Mouse (Mus musculus) kidney, adult 2 months (tissue): ENCODE data around the gene Slc22a23. TPM values are rescaled to one million over a fixed set of nuclear protein-coding genes. Genes with fewer than 3 reads are reported as not detected.
A peak's percentile ranks its signal among the peaks of the same experiment; 100 is the strongest.

Source experiments
- DNase-seq: peaks from one replicate; pipeline ENCODE4 v3.0.0; 2021
- H3K27ac ChIP-seq: fragments of 200-500 bp; 2 replicates; pipeline ENCODE4 v1.5.1; 2012; ENCODE audit warnings: low read depth, low read length, control low read depth, inconsistent platforms; ENCODE audit not compliant: insufficient read depth
- H3K27me3 ChIP-seq: fragments of 200-500 bp; replicated peaks from 2 replicates; pipeline ENCODE4 v1.6.1; 2012; ENCODE audit warnings: mild to moderate bottlenecking, moderate library complexity, low read length, inconsistent platforms; ENCODE audit not compliant: control insufficient read depth, insufficient read depth
- H3K36me3 ChIP-seq: fragments of 200-500 bp; 2 replicates; pipeline ENCODE4 v1.6.1; 2012; ENCODE audit warnings: mild to moderate bottlenecking, moderate library complexity, low read length, inconsistent platforms; ENCODE audit not compliant: control insufficient read depth, insufficient read depth
- H3K4me1 ChIP-seq: fragments of 200-500 bp; 2 replicates; pipeline ENCODE4 v1.6.1; 2011; ENCODE audit warnings: low read length; ENCODE audit not compliant: control insufficient read depth, insufficient read depth
- H3K4me3 ChIP-seq: fragments of 200-500 bp; 2 replicates; pipeline ENCODE4 v1.5.1; 2011; ENCODE audit warnings: mild to moderate bottlenecking, low read depth, low read length, control low read depth; ENCODE audit not compliant: insufficient read depth
- CTCF ChIP-seq: fragments of 200-500 bp; conservative IDR thresholded peaks from 2 replicates; pipeline ENCODE4 v1.5.1; 2011; ENCODE audit warnings: low read depth, mild to moderate bottlenecking, control low read depth, low read length, moderate library complexity, mixed read lengths; ENCODE audit not compliant: insufficient read depth, insufficient read length
- POLR2A ChIP-seq: fragments of 200-500 bp; IDR thresholded peaks from one replicate; pipeline ENCODE4 v1.6.1; 2011; ENCODE audit warnings: low read depth, low read length, control low read depth
- WGBS: fragments of 180-500 bp; shearing (Covaris S2); methylation state at CpG from one replicate; pipeline ENCODE4 v1.1.7; 2018; 5-methylcytosine and 5-hydroxymethylcytosine counted together
- polyA plus RNA-seq: library from polyadenylated mRNA; depleted of rRNA; stranded (reverse); fragments of >200 nt; gene quantifications from 2 replicates; pipeline ENCODE4 v1.2.3, GENCODE M21; 2012

The Slc22a23 gene
- polyA plus RNA-seq, 1 experiment, result 76.1 TPM

DNA sequence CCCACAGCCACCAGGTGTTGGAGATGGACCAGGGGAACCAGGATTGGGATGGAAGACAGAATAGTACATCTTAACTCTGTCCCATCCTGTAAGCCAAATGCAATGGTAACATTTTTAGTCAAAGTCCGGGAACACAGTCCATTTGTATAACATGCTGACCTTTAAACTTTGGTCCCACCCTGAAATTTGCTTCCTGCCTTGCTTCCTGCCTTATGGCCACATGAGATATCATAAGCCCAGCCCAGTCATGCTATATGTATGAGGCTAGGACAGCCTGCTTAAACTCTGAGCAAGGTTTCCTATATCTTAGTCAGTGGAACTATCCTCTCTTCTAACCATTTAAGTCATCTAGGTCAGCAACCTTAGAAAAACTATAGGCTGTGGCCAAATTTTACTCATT, 70.1 kb downstream of the Slc22a23 start:
- Histone ChIP-seq H3K27ac (no peak overlapping the region), H3K4me1 (peaks cover 18% of the 10 kb centered on the region), H3K36me3 (no peaks in the 10 kb centered on the region), H3K4me3 (no peak overlapping the region), H3K27me3 (no peaks in the 10 kb centered on the region)
- DNase-seq, result no peak
- TF ChIP-seq CTCF (no peak), POLR2A (no peak)
- 54% methylated on average over 1 of the region's 1 CpGs for WGBS

DNA sequence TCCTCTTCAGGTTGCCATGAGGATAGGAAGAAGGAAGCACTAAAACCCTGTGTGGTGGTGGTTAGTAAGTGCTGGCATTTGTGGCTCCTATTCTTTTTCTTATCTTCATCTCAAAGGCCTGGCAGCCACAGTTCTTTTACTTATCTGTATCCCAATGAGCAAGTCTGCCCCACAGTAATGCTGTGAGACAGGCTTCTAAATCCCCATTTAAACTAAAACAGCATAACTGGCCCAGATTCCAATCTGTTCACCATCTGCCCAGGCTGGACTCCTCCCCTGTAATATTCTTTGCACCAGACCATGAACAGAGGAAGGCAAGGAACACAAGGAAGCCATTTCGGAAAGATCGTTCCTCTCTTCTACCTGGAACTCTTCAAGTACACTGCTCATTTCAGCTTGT, 70.6 kb downstream of the Slc22a23 start:
- H3K4me3 ChIP-seq, result no peak overlapping the region
- DNase-seq, result no peak
- WGBS, result 81% methylated on average over 2 of the region's 2 CpGs
- H3K36me3 ChIP-seq, result no peaks in the 10 kb centered on the region
- H3K4me1 ChIP-seq, result peaks cover 18% of the 10 kb centered on the region
- TF ChIP-seq POLR2A (no peak), CTCF (no peak)
- no peak overlapping the region for H3K27ac ChIP-seq
- no peaks in the 10 kb centered on the region for H3K27me3 ChIP-seq

DNA sequence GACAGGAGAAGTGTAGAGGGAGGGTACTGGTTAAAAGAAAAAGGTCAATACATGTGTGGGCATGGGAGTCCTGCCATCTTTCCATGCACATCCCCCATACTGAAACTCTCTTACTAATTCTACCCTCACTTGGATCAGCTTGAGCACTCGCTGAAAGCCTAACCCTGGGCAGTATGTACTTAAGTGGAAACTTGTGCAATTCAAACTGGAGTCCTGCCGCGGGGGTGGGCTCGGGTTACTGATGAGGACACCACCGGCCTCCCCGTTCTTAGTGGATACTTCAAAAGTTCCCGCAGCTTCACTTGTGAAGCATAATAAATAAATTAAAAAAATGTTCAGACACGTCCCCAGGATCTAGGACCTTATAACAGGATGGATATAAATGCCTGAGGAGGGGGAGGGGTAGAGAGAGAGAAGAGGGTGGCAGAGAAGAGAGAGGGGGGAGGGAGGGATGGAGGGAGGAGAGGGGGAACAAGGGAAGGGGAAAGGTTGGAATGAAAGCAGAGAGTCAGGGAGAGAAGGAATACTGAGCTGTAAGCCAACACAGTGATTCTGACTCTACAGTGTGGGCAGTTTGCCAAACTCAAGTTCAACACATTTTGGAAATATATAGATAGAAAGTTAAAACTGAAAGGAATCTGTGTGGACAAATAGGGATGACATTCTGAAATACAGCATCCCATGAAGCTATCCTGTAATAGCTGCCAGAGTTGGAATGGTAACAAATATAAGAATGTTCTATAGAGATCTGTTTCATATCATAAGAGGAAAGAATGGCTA, 72.5 kb downstream of the Slc22a23 start:
- Histone ChIP-seq H3K4me3 (no peak overlapping the region), H3K27ac (no peak overlapping the region), H3K36me3 (no peaks in the 10 kb centered on the region), H3K27me3 (no peaks in the 10 kb centered on the region), H3K4me1 (peaks cover 25% of the 10 kb centered on the region)
- TF ChIP-seq CTCF (no peak), POLR2A (no peak)
- WGBS, result 37% methylated on average over 8 of the region's 8 CpGs
- DNase-seq, result no peak

DNA sequence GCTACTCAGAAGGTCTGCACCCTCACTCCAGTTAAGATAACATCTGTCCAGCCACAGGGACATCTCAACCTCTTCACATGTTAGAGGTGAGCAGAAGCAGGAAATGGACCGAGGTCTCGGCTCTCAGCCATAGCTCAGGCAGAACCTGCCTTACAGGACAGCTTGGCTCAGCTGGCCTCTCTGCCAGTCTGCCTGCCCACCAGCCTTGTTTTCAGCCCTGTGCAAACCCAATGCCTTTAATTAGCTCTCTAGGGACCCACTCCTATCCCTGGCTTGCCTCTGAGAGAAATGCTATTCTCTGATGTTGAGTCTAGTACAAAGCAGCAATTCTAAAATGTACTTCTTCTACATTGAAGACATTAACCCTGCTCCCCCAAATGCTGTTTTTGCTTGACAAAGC, 73.3 kb downstream of the Slc22a23 start:
- TF ChIP-seq CTCF, result no peak
- TF ChIP-seq POLR2A, result no peak
- 65% methylated on average over 2 of the region's 2 CpGs for WGBS
- H3K27me3 ChIP-seq, result no peaks in the 10 kb centered on the region
- peaks cover 25% of the 10 kb centered on the region; the same call in 1 of the 2 replicates for H3K4me1 ChIP-seq
- no peaks in the 10 kb centered on the region for H3K36me3 ChIP-seq
- H3K27ac ChIP-seq, result peak overlapping the region; percentile 45
- no peak for DNase-seq
- H3K4me3 ChIP-seq, result no peak overlapping the region

DNA sequence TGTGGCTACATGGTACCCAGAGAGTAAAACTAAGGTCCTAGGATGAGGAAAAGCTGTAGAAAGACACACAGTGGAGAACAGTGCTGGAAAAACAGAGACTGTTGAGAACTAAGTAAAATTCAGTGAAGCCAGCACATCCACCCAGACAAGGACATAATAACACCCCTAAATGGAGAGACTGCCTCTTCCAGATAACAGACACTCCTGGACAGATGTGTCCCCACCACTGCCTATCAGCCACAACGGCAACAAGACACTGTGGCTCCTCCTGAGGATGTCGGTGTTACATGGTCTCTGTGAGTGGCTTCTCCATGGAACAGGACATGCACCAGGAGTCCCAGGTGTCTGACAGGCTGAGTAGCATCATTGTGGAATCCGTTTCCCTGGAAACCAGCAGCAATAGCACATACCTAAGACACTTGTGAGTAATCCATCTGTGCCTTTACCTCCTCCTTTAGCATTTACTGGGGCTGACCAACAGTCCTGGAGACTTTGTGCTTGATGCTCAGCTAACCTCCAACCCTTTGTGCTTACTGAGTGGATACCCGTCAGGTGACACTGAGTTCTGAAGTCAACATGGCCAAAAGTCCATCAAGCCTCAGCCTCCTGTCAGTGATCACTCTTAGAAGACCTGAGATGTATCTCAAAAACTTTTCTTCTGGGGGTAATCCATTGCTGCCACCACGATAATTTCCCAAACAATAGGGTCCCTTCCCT, 73.9 kb downstream of the Slc22a23 start:
- Histone ChIP-seq H3K36me3 (no peaks in the 10 kb centered on the region), H3K27me3 (no peaks in the 10 kb centered on the region), H3K27ac (peak overlapping the region; percentile 45), H3K4me1 (peaks cover 28% of the 10 kb centered on the region; the same call in 1 of the 2 replicates), H3K4me3 (no peak overlapping the region)
- 79% methylated on average over 5 of the region's 5 CpGs for WGBS
- DNase-seq, result peak; percentile 79
- TF ChIP-seq POLR2A, result no peak
- no peak for TF ChIP-seq CTCF

DNA sequence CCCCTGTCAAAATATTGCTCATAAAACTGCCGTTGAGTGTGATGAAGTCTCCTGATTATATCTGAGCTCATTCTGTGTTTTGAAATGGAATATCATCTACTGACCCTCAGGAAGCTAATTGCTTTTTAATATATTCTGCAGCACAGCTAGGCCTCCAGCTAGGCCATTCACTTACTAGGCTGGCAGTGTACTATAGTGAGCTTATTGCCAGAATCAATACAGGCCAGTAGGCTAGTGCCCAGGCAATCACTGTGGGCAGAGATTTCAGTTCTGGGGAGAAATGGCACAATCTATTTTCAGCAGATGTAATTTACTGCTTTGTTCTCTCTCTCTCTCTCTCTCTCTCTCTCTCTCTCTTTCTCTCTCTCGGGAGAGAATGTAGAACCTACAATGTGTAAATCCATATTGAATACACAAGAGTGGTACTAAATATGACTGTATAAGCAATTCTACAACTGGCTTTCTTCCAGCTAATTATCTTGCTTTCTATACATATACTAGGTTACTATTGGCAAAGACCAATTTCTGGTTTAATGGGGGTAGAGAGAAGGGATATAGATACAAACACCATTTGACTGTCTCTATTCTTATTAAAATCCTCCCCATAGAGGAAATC, 75.5 kb downstream of the Slc22a23 start:
- Histone ChIP-seq H3K27me3 (no peaks in the 10 kb centered on the region), H3K4me1 (peaks cover 37% of the 10 kb centered on the region), H3K27ac (no peak overlapping the region), H3K36me3 (no peaks in the 10 kb centered on the region), H3K4me3 (no peak overlapping the region)
- WGBS, result 73% methylated on average over 2 of the region's 2 CpGs
- no peak for DNase-seq
- TF ChIP-seq POLR2A (no peak), CTCF (no peak)
